Mouse (Mus musculus) adrenal gland, postnatal 25 days (tissue): ENCODE data around the gene Pth2. TPM values are rescaled to one million over a fixed set of nuclear protein-coding genes. Genes with fewer than 3 reads are reported as not detected.
"Not testable (repeated sequence)": the region's sequence is repeated elsewhere in the genome, so short reads cannot be mapped to it uniquely, and the experiment has no call there.

Experiments
- DNase-seq: peaks from one replicate; pipeline ENCODE4 v3.0.0; 2021; ENCODE audit warnings: mixed read lengths
- long read RNA-seq: library from polyadenylated mRNA; stranded (forward); transcript quantifications from one replicate; pipeline ENCODE4 v2.0.0, GENCODE M21; 2021
- total RNA-seq: library from RNA; stranded (reverse); gene quantifications from 2 replicates; pipeline ENCODE4 v1.2.3, GENCODE M21; 2021

The Pth2 gene
- not detected in 2 replicates for total RNA-seq
- long read RNA-seq: 0 reads

GRCm38 (mm10) chr7:45180896-45181477 lies at the start of gene Pth2:
Gene Pth2, plus strand, starts transcription at chr7:45180995.
- no peak for DNase-seq

- no peak for DNase-seq
These were observed 48.9 kb upstream of the Pth2 start for GRCm38 (mm10) chr7:45131850-45132249.

GRCm38 (mm10) chr7:45133446-45134159 lies 47.2 kb upstream of the Pth2 start:
- DNase-seq: no peak

- no peak for DNase-seq
These were observed 46.2 kb upstream of the Pth2 start for GRCm38 (mm10) chr7:45134544-45135026.

GRCm38 (mm10) chr7:45135370-45135769 lies 45.4 kb upstream of the Pth2 start:
- no peak for DNase-seq

- peak; percentile 92 for DNase-seq
These were observed 44.7 kb upstream of the Pth2 start, which contains the start of the genes Gm45713 and Flt3l for GRCm38 (mm10) chr7:45135993-45136567. Gene Gm45713, minus strand, starts transcription at chr7:45136231. Gene Flt3l, minus strand, starts transcription at chr7:45136432.

GRCm38 (mm10) chr7:45137171-45138006 lies 43.4 kb upstream of the Pth2 start:
- DNase-seq: no peak

- DNase-seq: no peak
These were observed 42.4 kb upstream of the Pth2 start for GRCm38 (mm10) chr7:45138403-45138802.

- DNase-seq: peak; percentile 47
These were observed 40.7 kb upstream of the Pth2 start for GRCm38 (mm10) chr7:45139904-45140723.

- DNase-seq: no peak
These were observed 39.5 kb upstream of the Pth2 start for GRCm38 (mm10) chr7:45141319-45141718.

GRCm38 (mm10) chr7:45141914-45142313 lies 38.9 kb upstream of the Pth2 start:
- no peak for DNase-seq

GRCm38 (mm10) chr7:45144368-45145174 lies 36.2 kb upstream of the Pth2 start:
- DNase-seq: no peak

- DNase-seq: no peak
These were observed 35.3 kb upstream of the Pth2 start for GRCm38 (mm10) chr7:45145460-45145859.

GRCm38 (mm10) chr7:45147267-45147666 lies 33.5 kb upstream of the Pth2 start:
- no peak for DNase-seq

- DNase-seq: no peak
These were observed 32.9 kb upstream of the Pth2 start for GRCm38 (mm10) chr7:45147899-45148298.

GRCm38 (mm10) chr7:45148534-45149098 lies 32.2 kb upstream of the Pth2 start:
- DNase-seq: no peak

GRCm38 (mm10) chr7:45149545-45149944 lies 31.2 kb upstream of the Pth2 start:
- DNase-seq: no peak

- DNase-seq: no peak
These were observed 30.5 kb upstream of the Pth2 start for GRCm38 (mm10) chr7:45150321-45150720.

- no peak for DNase-seq
These were observed 29.5 kb upstream of the Pth2 start for GRCm38 (mm10) chr7:45151303-45151702.

- not testable (repeated sequence) for DNase-seq
These were observed 27.7 kb upstream of the Pth2 start for GRCm38 (mm10) chr7:45153052-45153451.
